Mouse (Mus musculus) adrenal gland, postnatal 36 days (tissue): ENCODE results near the gene Slc26a9. TPM values are rescaled to one million over a fixed set of nuclear protein-coding genes. Genes with fewer than 3 reads are reported as not detected.

Experiments used
- total RNA-seq, 2 experiments: library from RNA; stranded (reverse); gene quantifications; 2 replicates each; pipeline ENCODE4 v1.2.3; 2021

The Slc26a9 gene
- total RNA-seq, 2 experiments from 2014 or later = not detected

Other genes starting within 250 kb of the Slc26a9 start
- 10 to 100 TPM; 22.9 to 24.3 TPM for gene Srgap2, start 216.7 kb upstream of the Slc26a9 start, total RNA-seq
- 1 to 10 TPM; 1.1 to 1.3 TPM for gene Fam72a, start 216.1 kb upstream of the Slc26a9 start, total RNA-seq
- gene Avpr1b, start 144.8 kb upstream of the Slc26a9 start, total RNA-seq = not detected
- under 1 TPM; 0.33 to 0.36 TPM for gene Ctse, start 105.7 kb upstream of the Slc26a9 start, total RNA-seq
- gene Rab7b, start 55.3 kb upstream of the Slc26a9 start, total RNA-seq = 1 to 10 TPM; 3.3 to 5.8 TPM
- 10 to 100 TPM in 1 of 2 experiments, 1 to 10 TPM in 1; 6.7 to 15.6 TPM for gene Pm20d1, start 53.4 kb downstream of the Slc26a9 start, total RNA-seq
- gene Slc41a1, start 83.5 kb downstream of the Slc26a9 start, total RNA-seq = 10 to 100 TPM; 38.3 to 59.0 TPM
- gene Rab29, start 123.2 kb downstream of the Slc26a9 start, total RNA-seq = 10 to 100 TPM; 16.1 to 23.0 TPM
- 100 to 1,000 TPM; 140 to 150 TPM for gene Nucks1, start 166.5 kb downstream of the Slc26a9 start, total RNA-seq
- gene Slc45a3, start 218.9 kb downstream of the Slc26a9 start, total RNA-seq = 10 to 100 TPM; 15.2 to 31.5 TPM